Mouse (Mus musculus) left cerebral cortex, postnatal 14 days (tissue): Measurements from ENCODE around the gene Msx2. TPM values are rescaled to one million over a fixed set of nuclear protein-coding genes. Genes with fewer than 3 reads are reported as not detected.

Experiments used
- DNase-seq, 2 experiments: peaks; one replicate each; pipeline ENCODE4 v3.0.0; 2021 to 2022; ENCODE audit warnings: low spot score in 2 of 2, mixed read lengths in 1 of 2
- intact Hi-C: fragments of 180-260 bp; cut with DNase I; formaldehyde crosslinking; loops from one replicate; pipeline ENCODE4 v1.15.1; 2025
- total RNA-seq, 2 experiments: library from RNA; stranded (reverse); gene quantifications; 2 replicates each; pipeline ENCODE4 v1.2.3; 2021

The Msx2 gene
- total RNA-seq, 2 experiments from 2014 or later: 0.29 to 0.49 TPM

DNA sequence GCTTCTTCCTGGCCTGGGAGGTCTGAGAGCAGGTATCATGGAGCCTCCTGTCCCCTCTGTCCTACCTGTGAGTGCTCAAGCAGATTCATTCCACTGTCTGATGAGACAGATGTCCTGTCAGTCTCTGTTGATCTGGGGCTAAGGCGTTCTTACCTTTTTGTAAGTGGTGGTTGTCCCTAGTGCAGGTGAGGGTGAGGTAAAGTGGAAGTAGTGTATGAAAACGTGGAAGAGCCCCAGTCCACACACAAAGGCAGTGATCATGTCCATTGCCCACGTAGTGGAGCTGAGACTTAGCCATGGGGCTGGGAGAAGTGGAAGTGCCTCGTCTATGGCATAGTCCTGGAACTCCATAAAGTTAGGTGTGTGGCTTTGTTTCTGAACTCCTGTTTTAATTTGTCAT, 51.7 kb downstream of the Msx2 start:
- no peak for DNase-seq
- intact Hi-C loops: no loop called here

- intact Hi-C loops: no loop called here
Measured at GRCm38 (mm10) chr13:53420741-53421140, 52.1 kb downstream of the Msx2 start.

DNA sequence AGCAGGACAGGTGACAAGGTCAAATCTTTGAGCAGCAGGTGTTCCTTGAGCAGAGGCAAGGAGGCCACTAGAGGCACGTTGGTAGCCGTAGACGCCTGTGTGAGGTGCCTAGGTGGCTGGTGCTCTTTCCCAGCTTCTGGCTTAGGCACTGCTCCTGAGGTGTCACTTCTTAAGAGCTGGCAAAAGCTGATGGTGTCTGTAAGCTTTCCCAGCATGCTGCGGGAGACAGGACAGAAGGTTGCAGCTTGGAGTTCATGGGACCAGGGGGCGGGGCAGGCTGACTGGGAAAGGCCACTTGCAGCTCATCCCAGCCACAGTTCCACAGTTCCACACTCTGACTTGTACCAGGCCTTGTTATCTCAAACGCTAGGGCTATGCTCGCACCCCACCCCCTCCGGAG, 53.2 kb downstream of the Msx2 start:
- DNase-seq: no peak
- intact Hi-C loops: no loop called here

More at GRCm38 (mm10) chr13:53420741-53421140, 52.1 kb downstream of the Msx2 start:
- no peak for DNase-seq

DNA sequence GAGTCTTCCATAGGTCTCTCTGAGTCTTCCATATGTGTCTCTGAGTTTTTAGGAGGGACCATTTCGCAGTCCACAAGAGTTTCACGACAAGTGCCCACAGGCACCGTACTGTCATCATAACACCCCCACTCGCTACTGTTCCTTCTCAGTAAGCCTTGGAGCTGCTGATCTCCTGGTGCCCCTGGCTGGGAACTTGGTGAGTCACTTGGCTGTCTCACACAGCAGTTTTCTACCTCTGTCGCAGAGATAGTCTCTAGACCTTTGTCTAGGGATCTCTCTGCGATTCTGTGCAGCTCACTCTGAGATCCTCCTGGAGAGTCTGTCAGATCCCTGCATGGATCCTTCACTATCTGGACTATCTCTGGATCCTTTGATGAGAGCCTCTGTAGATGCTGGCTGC, 55.2 kb downstream of the Msx2 start:
- intact Hi-C loops: no loop called here
- DNase-seq: no peak

Other genes with a start within 250 kb of the Msx2 start
- gene Ror2, start 186.9 kb downstream of the Msx2 start, total RNA-seq: 1 to 10 TPM; 1.6 TPM
- 10 to 100 TPM; 26.3 to 26.9 TPM for gene Sptlc1, start 95.7 kb downstream of the Msx2 start, total RNA-seq